Comparison of ENCODE assay signal across 9 mouse cellular contexts in genomic region chr11:119549371-119549811, GRCm38 (mm10). TPM values are rescaled to one million over a fixed set of nuclear protein-coding genes. Genes with fewer than 3 reads are reported as not detected.
DNase-seq lines count a peak whose midpoint lies in the region; ATAC-seq and TF ChIP-seq lines count a peak whose summit lies in the region.
"Had no signal": no experiment of that assay in that cellular context is flagged by ENCODE, and none has a peak within 500 bp of the region (broad histone marks: within the 10 kb centered on the region; RNA-seq: fewer than 3 reads in every experiment).

No protein-coding gene starts in this region.

- WGBS in kidney, adult 2 months: 1% methylated on average over 43 of the region's 43 CpGs
- 3% methylated on average over 43 of the region's 43 CpGs for WGBS in liver, embryonic 11.5 days

- H3K27me3 ChIP-seq in kidney, adult 2 months (replicated peaks; ENCODE audit: control insufficient read depth, insufficient read depth, low read length): peaks cover 6% of the 10 kb centered on the region
- peaks cover 78% of the 10 kb centered on the region for H3K27me3 ChIP-seq in liver, embryonic 11.5 days (replicated peaks; ENCODE audit: control insufficient read depth, insufficient read depth, low read length)

- H3K27ac ChIP-seq in kidney, adult 2 months (ENCODE audit: insufficient read depth, low read depth, low read length): no peak overlapping the region
- no peak overlapping the region for H3K27ac ChIP-seq in embryonic fibroblast, embryonic 13.5 days (ENCODE audit: insufficient read depth, low read length)
- no peak overlapping the region for H3K27ac ChIP-seq in liver, embryonic 11.5 days (ENCODE audit: low read depth, low read length)
- H3K27ac ChIP-seq: macrophage had no signal

- no peak for TF ChIP-seq CTCF in kidney, adult 2 months (conservative IDR thresholded peaks at IDR 0.05; ENCODE audit: insufficient read depth, insufficient read length, low read depth, low read length)
- no peak for TF ChIP-seq CTCF in embryonic fibroblast, embryonic 13.5 days (IDR thresholded peaks at IDR 0.05; ENCODE audit: borderline replicate concordance, insufficient read depth, low read length)

- no peak for DNase-seq in kidney, adult 2 months
- no peak for DNase-seq in kidney, adult 9 months
- DNase-seq in adrenal gland, postnatal 25 days: peak; percentile 21
- DNase-seq in liver, embryonic 11.5 days (ENCODE audit: low spot score): no peak
- no peak for DNase-seq in urinary bladder, adult 2 months (ENCODE audit: low spot score)
- no peak for DNase-seq in right cerebral cortex, adult 2 months (ENCODE audit: low spot score in 2 of 2)
- DNase-seq in layer of hippocampus, adult 9-10 months (ENCODE audit: low spot score): no peak

- H3K4me3 ChIP-seq in kidney, adult 2 months (ENCODE audit: insufficient read depth, low read depth, low read length): 0 out of 2 replicates have a peak overlapping the region, but pooled peaks have one; percentile 9
- H3K4me3 ChIP-seq in embryonic fibroblast, embryonic 13.5 days (ENCODE audit: insufficient read depth, low read length): peak overlapping the region; percentile 0; the same call in 1 of the 2 replicates
- peak overlapping the region; percentile 32 for H3K4me3 ChIP-seq in liver, embryonic 11.5 days (ENCODE audit: low read depth, low read length)

- H3K4me2 ChIP-seq in liver, embryonic 11.5 days: peak overlapping the region; percentile 63

- TF ChIP-seq POLR2A in kidney, adult 2 months (IDR thresholded peaks at IDR 0.05; ENCODE audit: low read depth, low read length): no peak
- no peak for TF ChIP-seq POLR2A in embryonic fibroblast, embryonic 13.5 days (IDR thresholded peaks at IDR 0.05; ENCODE audit: low read depth, low read length)

- no peaks in the 10 kb centered on the region for H3K4me1 ChIP-seq in kidney, adult 2 months (ENCODE audit: control insufficient read depth, insufficient read depth, low read length)
- H3K4me1 ChIP-seq in embryonic fibroblast, embryonic 13.5 days (ENCODE audit: control insufficient read depth, insufficient read depth, low read length): peaks cover 6% of the 10 kb centered on the region
- H3K4me1 ChIP-seq in liver, embryonic 11.5 days (replicated peaks; ENCODE audit: control insufficient read depth, insufficient read depth, low read length): peaks cover 20% of the 10 kb centered on the region

- no peaks in the 10 kb centered on the region for H3K36me3 ChIP-seq in kidney, adult 2 months (ENCODE audit: control insufficient read depth, insufficient read depth, low read length)
- H3K36me3 ChIP-seq in liver, embryonic 11.5 days (ENCODE audit: control insufficient read depth, insufficient read depth, low read length): no peaks in the 10 kb centered on the region

- no peak for ATAC-seq in liver, embryonic 11.5 days (replicated peaks; ENCODE audit: low FRiP score)

- H3K9ac ChIP-seq in liver, embryonic 11.5 days (ENCODE audit: low read depth, low read length): no peak overlapping the region

- no peaks in the 10 kb centered on the region for H3K9me3 ChIP-seq in liver, embryonic 11.5 days (ENCODE audit: control insufficient read depth, low read length)

RNA-seq across cellular contexts. Expression of gene Nptx1, which starts 1.8 kb away (rescaled TPM):
- polyA plus RNA-seq in kidney, adult 2 months (2012; rRNA removed): 0.08 and 0.10 TPM in 2 replicates
- 2.1 and 2.9 TPM in 2 replicates for total RNA-seq in adrenal gland, postnatal 25 days (2021)
- polyA plus RNA-seq in embryonic fibroblast, embryonic 13.5 days (2011; ENCODE audit: insufficient read length, low read depth, missing spikeins): 1.2 and 3.3 TPM in 2 replicates
- polyA plus RNA-seq in liver, embryonic 11.5 days (2014; fragmentation: Nextera tagmentation; extraction: Ambion mirVana): 0.23 and 0.34 TPM in 2 replicates
- polyA plus RNA-seq in urinary bladder, adult 2 months (2012; rRNA removed): 1.8 and 2.3 TPM in 2 replicates

RNA-seq across cellular contexts. Expression of gene Rptor, which starts 53.3 kb away (rescaled TPM):
- polyA plus RNA-seq in kidney, adult 2 months (2012; rRNA removed): 20.7 and 23.4 TPM in 2 replicates
- total RNA-seq in adrenal gland, postnatal 25 days (2021): 50.8 and 62.6 TPM in 2 replicates
- 31.7 TPM in 2 replicates for polyA plus RNA-seq in embryonic fibroblast, embryonic 13.5 days (2011; ENCODE audit: insufficient read length, low read depth, missing spikeins)
- polyA plus RNA-seq in liver, embryonic 11.5 days (2014; fragmentation: Nextera tagmentation; extraction: Ambion mirVana): 11.8 and 13.2 TPM in 2 replicates
- 14.1 and 18.6 TPM in 2 replicates for polyA plus RNA-seq in urinary bladder, adult 2 months (2012; rRNA removed)

RNA-seq across cellular contexts. Expression of gene Endov, which starts 58.2 kb away (rescaled TPM):
- 14.1 TPM in 2 replicates for polyA plus RNA-seq in kidney, adult 2 months (2012; rRNA removed)
- 18.7 and 28.9 TPM in 2 replicates for total RNA-seq in adrenal gland, postnatal 25 days (2021)
- polyA plus RNA-seq in embryonic fibroblast, embryonic 13.5 days (2011; ENCODE audit: insufficient read length, low read depth, missing spikeins): 9.7 and 15.2 TPM in 2 replicates
- 13.2 and 14.2 TPM in 2 replicates for polyA plus RNA-seq in liver, embryonic 11.5 days (2014; fragmentation: Nextera tagmentation; extraction: Ambion mirVana)
- 15.7 and 17.7 TPM in 2 replicates for polyA plus RNA-seq in urinary bladder, adult 2 months (2012; rRNA removed)
